Mouse (Mus musculus) monocyte, adult 2 months (primary cell): ENCODE data around the gene Olfr224.

Source experiments
- DNase-seq, 2 experiments: peaks; one replicate each; pipeline ENCODE4 v3.0.0; 2022; ENCODE audit warnings: low spot score in 2 of 2, low read depth in 1 of 2

Olfr224 gene

DNA sequence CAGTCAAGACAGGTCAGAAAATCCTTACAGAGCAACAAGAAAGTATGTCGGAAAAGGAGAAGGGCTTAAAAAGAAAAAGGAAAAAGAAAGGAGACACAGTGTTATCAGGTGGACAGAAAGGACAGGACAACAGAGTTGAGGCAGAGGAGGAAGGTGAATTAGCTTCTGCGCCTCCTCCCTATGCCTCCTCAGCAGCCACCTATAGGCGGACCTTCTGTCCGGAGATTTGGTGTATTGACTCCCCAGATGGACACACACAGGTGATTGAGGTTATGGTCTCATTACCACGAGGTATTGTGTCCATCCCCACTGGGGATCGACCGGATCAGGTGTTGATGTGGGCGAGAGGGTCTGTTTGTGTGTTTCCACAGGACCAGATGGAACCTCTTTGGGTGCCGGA is 50.6 kb downstream of the Olfr224 start:
- DNase-seq = peak in 1 of 2 experiments; percentile 6

DNA sequence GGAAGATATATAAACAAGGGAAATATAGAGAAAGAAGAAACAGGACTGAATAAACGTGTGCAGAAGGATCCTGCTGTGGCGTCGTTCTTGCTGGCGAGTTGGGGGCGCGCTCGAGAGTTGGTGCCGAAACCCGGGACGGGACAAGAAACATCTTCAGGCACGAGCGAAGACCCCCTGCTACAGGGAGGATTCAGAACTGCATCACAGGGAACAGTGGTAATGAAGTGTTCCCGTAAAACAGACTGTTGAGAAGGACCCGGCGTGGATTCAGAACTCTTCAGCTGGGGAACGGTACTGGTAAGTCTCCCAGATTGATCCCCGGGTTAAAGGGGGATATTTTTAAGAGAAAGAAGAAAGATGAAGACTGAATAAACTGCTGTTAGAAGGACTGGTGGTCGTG is 51.4 kb downstream of the Olfr224 start:
- DNase-seq = peak; percentile 49 to 55
